Mouse (Mus musculus) kidney, adult 2 months (tissue): Measurements from ENCODE around the gene Fam124a.

Source experiments
- CTCF ChIP-seq: fragments of 200-500 bp; conservative IDR thresholded peaks from 2 replicates; pipeline ENCODE4 v1.5.1; 2011; ENCODE audit warnings: low read depth, mild to moderate bottlenecking, control low read depth, low read length, moderate library complexity, mixed read lengths; ENCODE audit not compliant: insufficient read depth, insufficient read length
- POLR2A ChIP-seq: fragments of 200-500 bp; IDR thresholded peaks from one replicate; pipeline ENCODE4 v1.6.1; 2011; ENCODE audit warnings: low read depth, low read length, control low read depth

DNA sequence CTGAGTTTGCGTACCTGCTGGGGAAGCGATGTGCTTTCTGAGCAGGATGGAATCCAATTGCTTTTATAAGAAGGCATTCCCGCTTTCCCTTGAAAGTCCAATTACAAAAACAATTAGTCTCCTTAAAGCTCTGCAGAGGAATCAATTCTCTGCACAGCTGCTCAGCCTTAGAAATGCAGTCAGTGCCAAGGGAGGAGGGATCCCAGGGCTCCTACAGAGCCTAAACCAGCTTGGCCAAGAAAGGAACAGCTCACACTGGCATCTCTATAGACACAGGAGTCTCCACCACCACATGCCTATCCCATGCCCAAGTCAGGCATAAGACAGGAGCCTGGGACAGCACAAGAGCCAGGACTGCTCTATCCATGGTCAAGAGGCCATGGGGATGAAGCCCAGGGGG lies 66.9 kb downstream of the Fam124a start:
- TF ChIP-seq CTCF, result no peak
- TF ChIP-seq POLR2A, result no peak
